Mouse (Mus musculus): Measurements from ENCODE around the gene Metap1. TPM values are rescaled to one million over a fixed set of nuclear protein-coding genes. Genes with fewer than 3 reads are reported as not detected.

Gene Metap1
- polyA plus RNA-seq (2015; fragmentation: Illumina TruSeq; extraction: RNeasy Lipid Tissue Mini Kit (QIAGEN cat#74804); ENCODE audit: insufficient read depth, low replicate concordance), result 57.8 TPM

GRCm38 (mm10) chr3:138489327-138490033 is at the start of gene Metap1:
Gene Metap1, minus strand, starts transcription at chr3:138489515.

GRCm38 (mm10) chr3:138526073-138526915 is 37.0 kb upstream of the Metap1 start, which contains the start of gene Eif4e:
Gene Eif4e, plus strand, starts transcription at chr3:138526179.

DNA sequence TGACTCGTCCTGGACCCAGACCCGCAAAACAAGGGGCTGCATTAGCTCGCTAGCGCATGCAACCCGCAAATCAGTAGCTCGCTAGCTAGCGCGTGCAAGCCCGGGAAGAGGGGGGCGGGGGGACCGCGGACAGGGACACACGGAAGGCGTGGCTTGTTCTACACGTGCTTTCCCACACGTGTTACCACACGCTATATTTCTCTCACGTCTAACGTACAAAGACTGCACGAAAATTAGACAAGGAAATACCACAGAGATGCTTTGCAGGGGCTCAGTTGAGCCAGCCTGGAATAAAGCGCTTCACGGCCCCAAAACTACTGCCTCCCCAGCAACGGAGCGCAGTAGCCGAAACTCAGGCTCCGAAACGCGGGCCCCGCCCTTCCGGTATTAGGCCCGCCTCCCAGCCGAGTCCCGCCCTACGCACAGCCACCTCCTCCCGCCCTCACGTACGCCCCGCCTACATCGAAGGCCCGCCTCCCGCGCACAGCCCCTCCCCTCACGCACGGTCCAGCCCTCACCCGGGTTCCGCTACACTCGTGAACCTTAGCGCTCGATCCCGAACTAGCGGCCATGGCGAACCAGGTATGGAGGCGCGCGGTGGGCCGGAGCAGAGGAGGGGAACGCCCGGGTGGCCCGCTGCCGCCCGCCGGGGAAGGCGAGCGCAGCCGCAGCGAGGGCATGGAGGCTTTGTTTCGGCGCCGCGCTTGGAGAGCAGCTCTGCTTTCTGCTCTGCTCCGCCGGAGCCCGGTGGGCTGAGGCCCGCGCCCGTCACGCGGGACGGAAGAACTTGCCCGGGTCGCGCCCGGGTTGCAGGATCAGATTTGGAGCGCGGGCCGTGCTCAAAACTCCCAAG is 46.5 kb downstream of the Metap1 start, which contains the start of gene Adh5:
Gene Adh5, plus strand, starts transcription at position 482 of the 853 bp plus-strand sequence.

GRCm38 (mm10) chr3:138415121-138415690 is 74.1 kb downstream of the Metap1 start, which contains the start of gene Adh4:
Gene Adh4, plus strand, starts transcription at chr3:138415466.

Other genes with a start within 250 kb of the Metap1 start
- gene Adh1, start 228.5 kb downstream of the Metap1 start, polyA plus RNA-seq (2015; fragmentation: Illumina TruSeq; extraction: RNeasy Lipid Tissue Mini Kit (QIAGEN cat#74804); ENCODE audit: insufficient read depth, low replicate concordance), result 1.3 TPM
- not detected for gene Adh6a, start 176.2 kb downstream of the Metap1 start, polyA plus RNA-seq (2015; fragmentation: Illumina TruSeq; extraction: RNeasy Lipid Tissue Mini Kit (QIAGEN cat#74804); ENCODE audit: insufficient read depth, low replicate concordance)
- not detected for gene Adh6b, start 147.7 kb downstream of the Metap1 start, polyA plus RNA-seq (2015; fragmentation: Illumina TruSeq; extraction: RNeasy Lipid Tissue Mini Kit (QIAGEN cat#74804); ENCODE audit: insufficient read depth, low replicate concordance)
- gene Adh4, start 74.0 kb downstream of the Metap1 start, polyA plus RNA-seq (2015; fragmentation: Illumina TruSeq; extraction: RNeasy Lipid Tissue Mini Kit (QIAGEN cat#74804); ENCODE audit: insufficient read depth, low replicate concordance), result not detected
- gene Adh5, start 46.4 kb downstream of the Metap1 start, polyA plus RNA-seq (2015; fragmentation: Illumina TruSeq; extraction: RNeasy Lipid Tissue Mini Kit (QIAGEN cat#74804); ENCODE audit: insufficient read depth, low replicate concordance), result 96.8 TPM
- gene Eif4e, start 36.7 kb upstream of the Metap1 start, polyA plus RNA-seq (2015; fragmentation: Illumina TruSeq; extraction: RNeasy Lipid Tissue Mini Kit (QIAGEN cat#74804); ENCODE audit: insufficient read depth, low replicate concordance), result 174 TPM

Measured in spleen, adult 10 weeks (tissue).